Mouse (Mus musculus): ENCODE data around the gene Med16. TPM values are rescaled to one million over a fixed set of nuclear protein-coding genes. Genes with fewer than 3 reads are reported as not detected.

Med16 gene
- total RNA-seq, 2 experiments from 2014 or later = 64.1 to 64.7 TPM

- DNase-seq (ENCODE audit: low spot score in 2 of 2) = no peak
Observed at GRCm38 (mm10) chr10:79933861-79934260, 25.1 kb upstream of the Med16 start.

- DNase-seq (ENCODE audit: low spot score in 2 of 2) = no peak
Observed at GRCm38 (mm10) chr10:79933145-79933679, 24.5 kb upstream of the Med16 start.

GRCm38 (mm10) chr10:79932736-79933135 is 24.0 kb upstream of the Med16 start:
- no peak for DNase-seq (ENCODE audit: low spot score in 2 of 2)

GRCm38 (mm10) chr10:79931797-79932196 is 23.1 kb upstream of the Med16 start:
- no peak for DNase-seq (ENCODE audit: low spot score in 2 of 2)

- DNase-seq (ENCODE audit: low spot score in 2 of 2) = no peak
Observed at GRCm38 (mm10) chr10:79930826-79931186, 22.1 kb upstream of the Med16 start.

GRCm38 (mm10) chr10:79929967-79930825 is 21.5 kb upstream of the Med16 start:
- DNase-seq (ENCODE audit: low spot score in 2 of 2) = no peak

GRCm38 (mm10) chr10:79928907-79929701 is 20.4 kb upstream of the Med16 start:
- no peak for DNase-seq (ENCODE audit: low spot score in 2 of 2)

- peak in 1 of 2 experiments; percentile 43 for DNase-seq (ENCODE audit: low spot score in 2 of 2)
Observed at GRCm38 (mm10) chr10:79928030-79928694, 19.4 kb upstream of the Med16 start.

- peak in 1 of 2 experiments; percentile 42 for DNase-seq (ENCODE audit: low spot score in 2 of 2)
Observed at GRCm38 (mm10) chr10:79927324-79928029, 18.8 kb upstream of the Med16 start.

- DNase-seq (ENCODE audit: low spot score in 2 of 2) = peak; percentile 66 to 75
Observed at GRCm38 (mm10) chr10:79926491-79927323, 18.0 kb upstream of the Med16 start, which contains the start of gene Arid3a. Arid3a (plus strand) TSS chr10:79927043.

GRCm38 (mm10) chr10:79925785-79926490 is 17.2 kb upstream of the Med16 start:
- DNase-seq (ENCODE audit: low spot score in 2 of 2) = no peak

- peak; percentile 86 to 87 for DNase-seq (ENCODE audit: low spot score in 2 of 2)
Observed at GRCm38 (mm10) chr10:79924998-79925784, 16.5 kb upstream of the Med16 start.

- DNase-seq (ENCODE audit: low spot score in 2 of 2) = no peak
Observed at GRCm38 (mm10) chr10:79921572-79921971, 12.8 kb upstream of the Med16 start.

GRCm38 (mm10) chr10:79920958-79921535 is 12.3 kb upstream of the Med16 start, which contains the start of gene R3hdm4:
R3hdm4 (minus strand) TSS chr10:79921208.
- no peak for DNase-seq (ENCODE audit: low spot score in 2 of 2)

GRCm38 (mm10) chr10:79920056-79920890 is 11.6 kb upstream of the Med16 start:
- DNase-seq (ENCODE audit: low spot score in 2 of 2) = no peak

GRCm38 (mm10) chr10:79919251-79919849 is 10.6 kb upstream of the Med16 start:
- DNase-seq (ENCODE audit: low spot score in 2 of 2) = no peak

Data from adrenal gland, postnatal 4 days (tissue).